Mouse (Mus musculus) cerebellum, postnatal 36 days (tissue): ENCODE results near the gene Fyttd1.

Experiments used
- DNase-seq, 2 experiments: peaks; one replicate each; pipeline ENCODE4 v3.0.0; 2021 to 2022; ENCODE audit warnings: mixed read lengths in 2 of 2

The Fyttd1 gene

DNA sequence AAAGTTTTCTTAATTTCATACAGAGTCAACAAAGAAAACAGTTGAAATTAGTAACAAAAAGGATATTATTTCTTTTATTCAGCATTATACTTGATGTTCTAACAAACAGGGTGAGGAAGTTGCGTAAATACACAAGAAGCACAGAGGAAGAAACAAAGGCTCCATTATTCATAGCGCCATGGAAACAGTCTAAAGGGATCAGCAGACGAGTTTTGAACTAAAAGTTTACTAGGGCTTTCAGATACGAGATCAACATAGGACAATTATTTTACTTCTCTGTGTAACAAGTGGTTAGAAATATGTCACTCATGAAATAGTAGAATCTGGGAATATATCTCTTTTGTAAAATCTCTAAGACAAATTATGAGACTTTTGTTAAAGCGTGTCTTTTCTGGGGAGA lies 68.1 kb downstream of the Fyttd1 start:
- no peak for DNase-seq

DNA sequence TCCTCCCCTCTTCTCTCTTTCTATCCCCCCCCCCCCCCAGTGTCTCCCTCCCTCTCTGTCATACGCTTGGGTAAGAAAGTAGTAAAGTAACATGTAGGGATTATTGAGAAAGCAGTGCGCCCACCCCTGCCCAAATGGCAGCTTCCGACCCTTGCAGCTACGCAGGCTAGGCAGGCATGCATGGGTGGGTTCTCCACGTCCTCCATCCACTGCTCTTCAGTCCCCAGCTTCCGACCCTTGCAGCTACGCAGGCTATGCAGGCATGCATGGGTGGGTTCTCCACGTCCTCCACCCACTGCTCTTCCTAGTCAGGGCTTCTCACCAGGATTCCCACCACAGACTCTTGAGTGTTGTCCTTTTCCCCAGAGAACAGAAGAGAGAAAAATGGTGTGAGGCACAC lies 70.7 kb downstream of the Fyttd1 start:
- no peak for DNase-seq

DNA sequence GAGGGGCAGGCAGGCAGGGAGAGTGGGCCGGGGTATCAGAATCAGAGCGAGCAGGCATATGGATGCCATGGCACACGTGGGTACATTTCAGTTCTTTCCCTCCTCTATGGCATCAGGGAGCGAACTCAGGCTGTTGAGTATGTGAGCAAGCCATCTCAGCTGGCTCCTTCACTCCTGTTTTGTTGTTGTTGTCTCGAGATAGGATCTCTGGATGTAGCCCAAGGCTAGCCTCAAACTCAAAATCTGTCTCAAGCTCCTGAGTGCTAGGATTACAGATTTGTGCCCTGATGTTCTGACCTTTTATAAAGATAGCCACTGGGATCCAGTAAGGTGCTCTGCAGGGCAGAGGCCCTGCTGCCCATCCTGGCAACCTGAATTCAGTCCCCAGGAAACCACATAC lies 71.4 kb downstream of the Fyttd1 start:
- no peak for DNase-seq

DNA sequence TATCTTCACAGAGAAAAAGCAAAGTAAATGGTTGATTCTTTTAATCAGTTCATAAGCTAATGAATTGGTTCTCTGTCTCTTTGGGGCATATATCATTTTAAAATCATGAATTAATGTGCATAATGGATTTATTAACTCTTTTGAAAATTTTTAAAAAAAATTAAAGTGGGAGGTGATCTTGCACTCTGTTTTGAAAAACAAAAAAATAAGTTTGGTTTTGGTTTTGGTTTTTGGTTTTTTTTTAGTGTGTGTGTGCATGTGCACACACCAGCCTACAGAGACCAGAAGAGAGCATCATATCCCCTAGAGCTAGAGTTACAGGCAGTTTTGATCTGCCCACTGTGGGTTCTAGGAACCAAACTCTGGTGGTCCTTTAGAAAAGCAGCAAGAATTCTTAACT lies 72.0 kb downstream of the Fyttd1 start:
- no peak for DNase-seq

DNA sequence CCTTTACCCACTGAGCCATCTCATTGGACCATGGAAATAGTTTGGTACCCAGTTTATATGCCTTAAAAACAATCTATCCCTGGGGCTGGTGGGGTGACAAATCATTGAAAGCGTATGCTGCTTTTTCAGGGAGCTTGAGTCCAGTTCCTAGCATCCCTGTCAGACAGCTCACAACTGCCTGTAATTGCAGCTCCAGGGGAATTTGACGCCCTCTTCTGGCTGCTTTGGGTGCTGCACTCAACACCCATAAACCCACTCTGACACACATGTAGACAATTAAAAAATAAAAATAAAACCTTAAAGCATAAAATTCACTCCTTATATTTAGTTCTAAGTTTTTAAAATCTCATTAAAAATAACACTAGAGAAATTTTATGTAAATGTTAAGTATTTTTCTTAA lies 73.8 kb downstream of the Fyttd1 start:
- no peak for DNase-seq

DNA sequence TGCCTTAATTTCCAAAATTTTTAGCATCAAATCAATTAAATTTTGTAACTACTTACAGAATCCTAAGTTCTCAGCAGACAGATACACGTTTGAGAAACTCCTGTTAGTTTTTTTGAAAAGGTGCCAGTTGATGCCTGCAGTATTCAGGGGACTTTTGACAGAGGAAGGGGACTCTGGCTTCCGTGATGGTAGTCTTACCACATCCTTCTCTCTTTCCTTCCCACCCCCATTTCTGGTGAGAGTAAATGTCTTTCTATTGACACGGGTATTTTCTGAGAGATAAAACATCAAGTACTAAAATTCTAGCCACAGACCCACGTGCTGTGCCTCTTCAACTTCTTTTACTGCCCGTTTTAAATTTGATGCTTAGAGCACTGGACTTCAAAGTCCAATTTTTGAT lies 76.5 kb downstream of the Fyttd1 start:
- DNase-seq = no peak

DNA sequence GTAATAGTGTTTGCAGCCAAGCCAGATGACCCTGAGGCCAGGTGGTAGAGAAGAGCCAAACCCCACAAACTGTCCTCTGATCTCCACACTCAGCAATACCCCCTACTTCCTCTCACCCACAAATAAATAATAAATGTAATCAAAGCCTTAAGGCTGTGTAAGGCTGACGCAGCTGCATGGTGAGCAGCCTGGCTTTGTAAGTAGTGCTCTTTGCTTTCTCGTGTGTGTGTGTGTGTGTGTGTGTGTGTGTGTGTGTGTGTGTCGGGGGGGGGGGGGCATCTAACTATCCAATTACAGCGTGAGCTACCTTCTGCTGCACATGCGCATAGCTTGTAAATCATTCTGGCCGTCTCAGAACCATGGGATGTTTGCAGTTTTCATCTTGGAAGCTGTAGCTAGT lies 77.0 kb downstream of the Fyttd1 start:
- DNase-seq = no peak

DNA sequence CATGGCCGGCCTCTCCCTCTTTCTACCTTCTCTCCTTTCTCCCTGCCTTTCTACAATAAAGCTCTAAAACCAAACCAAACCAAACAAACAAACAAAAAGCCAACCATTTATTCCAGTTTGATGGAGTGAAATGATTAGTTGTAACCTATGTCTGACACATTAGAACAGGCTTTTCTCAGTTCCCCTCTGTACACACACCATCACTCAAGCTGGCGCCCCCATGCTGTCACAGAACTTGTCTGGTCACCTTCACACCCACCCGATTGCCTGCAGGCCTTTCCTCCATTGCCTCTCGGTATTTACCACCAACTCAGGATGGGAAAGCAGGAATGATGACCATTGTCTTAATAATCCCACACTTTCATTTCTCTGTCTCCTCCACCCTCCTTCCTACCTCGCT lies 79.6 kb downstream of the Fyttd1 start:
- DNase-seq = no peak
